Comparison of ENCODE assay signal across 10 mouse cellular contexts in the genomic region with DNA sequence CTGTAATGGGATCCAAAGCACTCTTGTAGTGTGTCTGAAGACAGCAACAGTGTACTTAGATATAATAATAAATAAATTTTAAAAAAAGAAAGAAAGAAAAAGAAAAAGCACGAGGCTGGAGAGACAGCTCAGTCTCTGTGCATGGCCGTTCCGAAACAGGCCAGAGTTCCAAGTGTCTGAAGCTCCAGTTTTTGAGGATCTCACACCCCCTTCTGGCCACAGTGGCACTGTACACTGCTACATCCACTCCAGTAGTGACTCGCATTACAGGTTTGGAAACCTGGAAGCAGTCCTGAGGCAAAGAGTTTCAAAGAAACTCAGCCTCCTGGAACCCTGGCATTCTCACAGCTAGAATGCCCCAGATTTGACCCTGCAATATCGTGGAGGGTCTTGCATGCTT. TPM values are rescaled to one million over a fixed set of nuclear protein-coding genes. Genes with fewer than 3 reads are reported as not detected.
DNase-seq lines count a peak whose midpoint lies in the region; ATAC-seq lines count a peak whose summit lies in the region.
"Had no signal": no experiment of that assay in that cellular context is flagged by ENCODE, and none has a peak within 500 bp of the region (broad histone marks: within the 10 kb centered on the region; RNA-seq: fewer than 3 reads in every experiment).

No protein-coding gene starts in this region.

- H3K9me3 ChIP-seq in embryonic facial prominence, embryonic 11.5 days (replicated peaks; ENCODE audit: control insufficient read depth, low read length) = no peaks in the 10 kb centered on the region
- H3K9me3 ChIP-seq: midbrain, embryonic 12.5 days had no signal

- H3K9ac ChIP-seq in embryonic facial prominence, embryonic 11.5 days (replicated peaks; ENCODE audit: low read length) = no peak overlapping the region
- H3K9ac ChIP-seq: midbrain, embryonic 12.5 days had no signal

- no peaks in the 10 kb centered on the region for H3K27me3 ChIP-seq in embryonic facial prominence, embryonic 11.5 days (ENCODE audit: control insufficient read depth, insufficient read depth, low read length)
- H3K27me3 ChIP-seq: midbrain, embryonic 12.5 days had no signal

- H3K27ac ChIP-seq in embryonic facial prominence, embryonic 11.5 days (replicated peaks; ENCODE audit: low read depth, low read length) = no peak overlapping the region
- H3K27ac ChIP-seq: midbrain, embryonic 12.5 days had no signal

- no peak overlapping the region for H3K4me3 ChIP-seq in embryonic facial prominence, embryonic 11.5 days (ENCODE audit: low read depth, low read length)
- H3K4me3 ChIP-seq: erythroblast, embryonic 14.5 days; midbrain, embryonic 12.5 days had no signal

- peak; percentile 62 for DNase-seq in ovary, postnatal 36 days (ENCODE audit: low spot score)
- DNase-seq in ovary, postnatal 10 days (ENCODE audit: low spot score) = no peak
- DNase-seq in adipocyte (ENCODE audit: low spot score) (peak; percentile 80), liver (peak; percentile 79)
- peak; percentile 80 for DNase-seq in embryonic facial prominence, embryonic 11.5 days (ENCODE audit: low spot score)
- peak; percentile 86 for DNase-seq in induced T-regulatory cell, adult 2 months (ENCODE audit: low read depth)
- DNase-seq in naive thymus-derived CD4-positive, alpha-beta T cell, adult 2 months (ENCODE audit: low read depth) = peak; percentile 83

- H3K36me3 ChIP-seq in embryonic facial prominence, embryonic 11.5 days (replicated peaks; ENCODE audit: control insufficient read depth, insufficient read depth, low read depth, low read length) = peaks cover 2% of the 10 kb centered on the region

- peak; percentile 48; the same call in 1 of the 2 replicates for ATAC-seq in embryonic facial prominence, embryonic 11.5 days (replicated peaks; ENCODE audit: insufficient number of reproducible peaks, low FRiP score, low TSS enrichment, low read depth)
- ATAC-seq in monocyte, adult 5-6 weeks (replicated peaks; ENCODE audit: insufficient number of reproducible peaks, low FRiP score, low TSS enrichment, poor library complexity, severe bottlenecking) = no peak

- no peaks in the 10 kb centered on the region for H3K4me1 ChIP-seq in embryonic facial prominence, embryonic 11.5 days (ENCODE audit: control insufficient read depth, insufficient read depth, low read length)
- H3K4me1 ChIP-seq: midbrain, embryonic 12.5 days had no signal

- no peak overlapping the region for H3K4me2 ChIP-seq in embryonic facial prominence, embryonic 11.5 days (ENCODE audit: low read depth, low read length)
- H3K4me2 ChIP-seq: midbrain, embryonic 12.5 days had no signal

- 47% methylated on average over 5 of the region's 5 CpGs for WGBS in embryonic facial prominence, embryonic 11.5 days

RNA-seq across cellular contexts. Expression of a gene that starts 9.9 kb away (rescaled TPM):
- polyA plus RNA-seq in embryonic facial prominence, embryonic 11.5 days (2014; fragmentation: Nextera tagmentation; extraction: Ambion mirVana) = 63.7 and 67.0 TPM in 2 replicates
- 56.7 to 115 TPM (median 94.0 TPM) in 3 replicates for total RNA-seq in monocyte, adult 5-6 weeks (2017)

RNA-seq across cellular contexts. Expression of a gene that starts 13.9 kb away (rescaled TPM):
- polyA plus RNA-seq in embryonic facial prominence, embryonic 11.5 days (2014; fragmentation: Nextera tagmentation; extraction: Ambion mirVana) = 42.3 and 45.0 TPM in 2 replicates
- 57.4 to 129 TPM (median 87.2 TPM) in 3 replicates for total RNA-seq in monocyte, adult 5-6 weeks (2017)

RNA-seq across cellular contexts. Expression of a gene that starts 14.1 kb away (rescaled TPM):
- polyA plus RNA-seq in embryonic facial prominence, embryonic 11.5 days (2014; fragmentation: Nextera tagmentation; extraction: Ambion mirVana) = 4.8 and 7.6 TPM in 2 replicates
- total RNA-seq in monocyte, adult 5-6 weeks (2017) = 10.6 to 17.9 TPM (median 17.1 TPM) in 3 replicates

RNA-seq across cellular contexts. Expression of a gene that starts 31.0 kb away (rescaled TPM):
- 53.5 and 56.3 TPM in 2 replicates for polyA plus RNA-seq in embryonic facial prominence, embryonic 11.5 days (2014; fragmentation: Nextera tagmentation; extraction: Ambion mirVana)
- total RNA-seq in monocyte, adult 5-6 weeks (2017) = 14.6 to 23.9 TPM (median 23.1 TPM) in 3 replicates

RNA-seq across cellular contexts. Expression of a gene that starts 54.2 kb away (rescaled TPM):
- polyA plus RNA-seq in embryonic facial prominence, embryonic 11.5 days (2014; fragmentation: Nextera tagmentation; extraction: Ambion mirVana) = 57.6 and 61.0 TPM in 2 replicates
- total RNA-seq in monocyte, adult 5-6 weeks (2017) = 65.5 to 110 TPM (median 103 TPM) in 3 replicates
